Mouse (Mus musculus): ENCODE results near the gene Runx2.

Gene Runx2

GRCm38 (mm10) chr17:44767375-44767774, 47.2 kb downstream of the Runx2 start:
- no peak for DNase-seq (ENCODE audit: low spot score)

- DNase-seq (ENCODE audit: low spot score), result no peak
Measured at GRCm38 (mm10) chr17:44766975-44767374, 47.6 kb downstream of the Runx2 start.

- DNase-seq (ENCODE audit: low spot score), result no peak
Measured at GRCm38 (mm10) chr17:44766318-44766717, 48.3 kb downstream of the Runx2 start.

- DNase-seq (ENCODE audit: low spot score), result peak; percentile 21
Measured at GRCm38 (mm10) chr17:44745378-44745777, 69.2 kb downstream of the Runx2 start.

GRCm38 (mm10) chr17:44743780-44744179, 70.8 kb downstream of the Runx2 start:
- DNase-seq (ENCODE audit: low spot score), result no peak

- no peak for DNase-seq (ENCODE audit: low spot score)
Measured at GRCm38 (mm10) chr17:44742246-44742645, 72.4 kb downstream of the Runx2 start.

GRCm38 (mm10) chr17:44738121-44738637, 76.4 kb downstream of the Runx2 start:
- no peak for DNase-seq (ENCODE audit: low spot score)

- DNase-seq (ENCODE audit: low spot score), result peak; percentile 41
Measured at GRCm38 (mm10) chr17:44737275-44738120, 77.1 kb downstream of the Runx2 start.

GRCm38 (mm10) chr17:44735991-44736561, 78.5 kb downstream of the Runx2 start:
- DNase-seq (ENCODE audit: low spot score), result peak; percentile 60

GRCm38 (mm10) chr17:44735223-44735990, 79.2 kb downstream of the Runx2 start:
- DNase-seq (ENCODE audit: low spot score), result peak; percentile 49

- peak; percentile 30 for DNase-seq (ENCODE audit: low spot score)
Measured at GRCm38 (mm10) chr17:44734501-44735222, 79.9 kb downstream of the Runx2 start.

GRCm38 (mm10) chr17:44733544-44734310, 80.9 kb downstream of the Runx2 start:
- no peak for DNase-seq (ENCODE audit: low spot score)

- no peak for DNase-seq (ENCODE audit: low spot score)
Measured at GRCm38 (mm10) chr17:44728464-44728863, 86.1 kb downstream of the Runx2 start.

GRCm38 (mm10) chr17:44727675-44728074, 86.9 kb downstream of the Runx2 start:
- DNase-seq (ENCODE audit: low spot score), result no peak

- no peak for DNase-seq (ENCODE audit: low spot score)
Measured at GRCm38 (mm10) chr17:44724805-44725480, 89.7 kb downstream of the Runx2 start.

GRCm38 (mm10) chr17:44724255-44724654, 90.3 kb downstream of the Runx2 start:
- DNase-seq (ENCODE audit: low spot score), result no peak

- no peak for DNase-seq (ENCODE audit: low spot score)
Measured at GRCm38 (mm10) chr17:44722103-44722792, 92.3 kb downstream of the Runx2 start.

GRCm38 (mm10) chr17:44718591-44718990, 96.0 kb downstream of the Runx2 start:
- no peak for DNase-seq (ENCODE audit: low spot score)

GRCm38 (mm10) chr17:44718036-44718435, 96.6 kb downstream of the Runx2 start:
- peak; percentile 8 for DNase-seq (ENCODE audit: low spot score)

- DNase-seq (ENCODE audit: low spot score), result no peak
Measured at GRCm38 (mm10) chr17:44714116-44714515, 100.5 kb downstream of the Runx2 start.

All from T-cell, adult 2 months (primary cell).